ENCODE assay signal across 12 mouse cellular contexts in the genomic region with DNA sequence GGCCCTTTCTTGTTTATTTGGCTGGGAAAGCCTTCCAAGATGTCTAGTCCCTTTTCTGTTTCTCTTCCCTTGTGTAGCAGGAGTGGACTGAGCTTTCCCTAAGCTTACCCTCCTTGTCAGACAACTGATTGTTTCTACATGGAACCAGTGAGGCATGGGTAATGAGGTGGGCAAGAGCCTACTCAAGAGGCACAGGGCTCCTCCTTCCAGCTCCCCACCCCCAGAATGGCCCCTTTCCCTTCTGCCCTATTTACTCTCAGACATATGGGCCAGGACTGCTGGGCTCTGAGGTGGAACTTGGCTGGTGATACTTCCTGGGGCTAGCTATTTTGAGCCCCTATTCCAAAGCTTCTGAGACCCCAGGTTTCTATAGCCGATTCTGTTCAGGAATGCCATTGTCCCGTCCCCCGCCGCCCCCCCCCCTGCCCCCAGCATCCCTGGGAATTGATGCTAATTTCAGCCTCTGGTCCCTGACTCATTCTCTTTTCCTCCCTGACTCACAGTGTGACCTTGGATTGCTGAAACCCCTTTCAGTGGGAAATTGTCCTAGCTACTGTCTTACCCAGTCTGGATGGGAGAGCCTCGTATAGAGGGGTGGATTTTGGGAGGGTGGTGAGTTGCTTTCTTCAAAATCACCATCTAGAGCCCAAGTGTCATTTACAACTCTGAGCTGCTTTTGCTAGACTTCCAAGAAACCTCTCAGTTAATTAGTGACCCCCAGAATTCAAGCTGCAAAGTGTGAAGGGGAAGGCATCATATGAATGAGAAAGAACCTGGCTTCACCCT. TPM values are rescaled to one million over a fixed set of nuclear protein-coding genes. Genes with fewer than 3 reads are reported as not detected.
DNase-seq lines count a peak whose midpoint lies in the region; ATAC-seq and TF ChIP-seq lines count a peak whose summit lies in the region.
"Had no signal": no experiment of that assay in that cellular context is flagged by ENCODE, and none has a peak within 500 bp of the region (broad histone marks: within the 10 kb centered on the region; RNA-seq: fewer than 3 reads in every experiment).

No protein-coding gene starts in this region.

- peak; percentile 86 to 88 for DNase-seq in cerebellum, postnatal 14 days
- DNase-seq in cerebellum, adult 11 months: no peak
- DNase-seq in Patski (ENCODE audit: low read depth, low spot score): no peak
- no peak for DNase-seq in urinary bladder, adult 18-20 months (ENCODE audit: low spot score in 2 of 2)
- DNase-seq in B cell, adult 2 months: no peak
- DNase-seq in left cerebral cortex, adult 8-10 months (ENCODE audit: low spot score in 2 of 2): no peak
- DNase-seq: gastrocnemius, postnatal 14 days; kidney, postnatal 36 days; thymus, adult 2 months had no signal

- H3K27me3 ChIP-seq in Patski: no peaks in the 10 kb centered on the region
- H3K27me3 ChIP-seq in forebrain, embryonic 12.5 days: no peaks in the 10 kb centered on the region
- H3K27me3 ChIP-seq in midbrain, embryonic 15.5 days (replicated peaks): no peaks in the 10 kb centered on the region

- no peak overlapping the region for H3K4me3 ChIP-seq in forebrain, embryonic 12.5 days (replicated peaks)
- H3K4me3 ChIP-seq in midbrain, embryonic 15.5 days: no peak overlapping the region

- peak overlapping the region; percentile 29 for H3K4me2 ChIP-seq in forebrain, embryonic 12.5 days
- peak overlapping the region; percentile 30 for H3K4me2 ChIP-seq in midbrain, embryonic 15.5 days

- POLR2A ChIA-PET in Patski (lab: Charles Lee): interaction anchor here (0.6 to 1.7 kb wide), 3 partner anchors 8 to 116 kb away, joined by 3 to 7 read pairs (median 4); no protein-coding TSS in a partner anchor

- CTCF ChIA-PET in Patski (lab: Charles Lee): interaction anchor here (1.0 to 2.0 kb wide), 4 partner anchors 12 to 33 kb away, joined by 3 to 10 read pairs (median 6); no protein-coding TSS in a partner anchor

- H3K27ac ChIP-seq in forebrain, embryonic 12.5 days: peak overlapping the region; percentile 96
- H3K27ac ChIP-seq in midbrain, embryonic 15.5 days: peak overlapping the region; percentile 85
- H3K27ac ChIP-seq: liver, embryonic 14.5 days had no signal

- peaks cover 14% of the 10 kb centered on the region for H3K36me3 ChIP-seq in forebrain, embryonic 12.5 days (replicated peaks)
- no peaks in the 10 kb centered on the region; the same call in 1 of the 2 replicates for H3K36me3 ChIP-seq in midbrain, embryonic 15.5 days (replicated peaks)

- in situ Hi-C loops in Patski (cut with MboI; ENCODE audit: low pct_unique_long_range_greater_than_20kb): no loop called here

- no peak for TF ChIP-seq CTCF in Patski (IDR thresholded peaks at IDR 0.05)

- H3K9ac ChIP-seq in forebrain, embryonic 12.5 days: no peak overlapping the region
- H3K9ac ChIP-seq in midbrain, embryonic 15.5 days: no peak overlapping the region
- H3K9ac ChIP-seq: liver, embryonic 14.5 days had no signal

- WGBS in forebrain, embryonic 12.5 days: 2% methylated on average over 5 of the region's 5 CpGs
- WGBS in midbrain, embryonic 15.5 days: 0% methylated on average over 5 of the region's 5 CpGs

- H3K4me1 ChIP-seq in forebrain, embryonic 12.5 days: peaks cover 76% of the 10 kb centered on the region
- peaks cover 73% of the 10 kb centered on the region for H3K4me1 ChIP-seq in midbrain, embryonic 15.5 days

- ATAC-seq in Patski: peak; percentile 61
- ATAC-seq in forebrain, embryonic 12.5 days (ENCODE audit: low FRiP score): peak; percentile 87
- peak; percentile 45 for ATAC-seq in midbrain, embryonic 15.5 days (replicated peaks)

- no peaks in the 10 kb centered on the region for H3K9me3 ChIP-seq in forebrain, embryonic 12.5 days
- no peaks in the 10 kb centered on the region for H3K9me3 ChIP-seq in midbrain, embryonic 15.5 days

RNA-seq across cellular contexts. Expression of gene Pde1b, which starts 16.0 kb away (rescaled TPM):
- 1.4 TPM for polyA plus RNA-seq in Patski (2021)
- polyA plus RNA-seq in forebrain, embryonic 12.5 days (2016; fragmentation: Nextera tagmentation; extraction: Ambion mirVana): 42.7 and 45.8 TPM in 2 replicates
- polyA plus RNA-seq in midbrain, embryonic 15.5 days (2015; fragmentation: Nextera tagmentation; extraction: Ambion mirVana): 87.2 and 87.4 TPM in 2 replicates
- 100 to 1,000 TPM; 284 to 347 (median 325) TPM for total RNA-seq in left cerebral cortex, adult 8-10 months (2022)

RNA-seq across cellular contexts. Expression of gene Ppp1r1a, which starts 19.0 kb away (rescaled TPM):
- 9.4 TPM for polyA plus RNA-seq in Patski (2021)
- 55.9 and 57.7 TPM in 2 replicates for polyA plus RNA-seq in forebrain, embryonic 12.5 days (2016; fragmentation: Nextera tagmentation; extraction: Ambion mirVana)
- polyA plus RNA-seq in midbrain, embryonic 15.5 days (2015; fragmentation: Nextera tagmentation; extraction: Ambion mirVana): 135 and 139 TPM in 2 replicates
- total RNA-seq in left cerebral cortex, adult 8-10 months (2022): 100 to 1,000 TPM; 127 to 151 (median 142) TPM

RNA-seq across cellular contexts. Expression of gene Glycam1, which starts 46.1 kb away (rescaled TPM):
- not detected for polyA plus RNA-seq in Patski (2021)
- polyA plus RNA-seq in forebrain, embryonic 12.5 days (2016; fragmentation: Nextera tagmentation; extraction: Ambion mirVana): not detected in 2 replicates
- polyA plus RNA-seq in midbrain, embryonic 15.5 days (2015; fragmentation: Nextera tagmentation; extraction: Ambion mirVana): not detected in 2 replicates
- not detected for total RNA-seq in left cerebral cortex, adult 8-10 months (2022)
- total RNA-seq: gastrocnemius, postnatal 14 days had no signal
- polyA plus RNA-seq: liver, embryonic 14.5 days; thymus, adult 2 months had no signal

Comparison
In these comparisons a context has a peak if more than half of its experiments do, and no peak if none do; other contexts are left out.
1. DNase-seq: peak in cerebellum, postnatal 14 days (2 of 2); none in cerebellum, adult 11 months (single experiment), Patski (single experiment), urinary bladder, adult 18-20 months (0 of 2), B cell, adult 2 months (0 of 2) and left cerebral cortex, adult 8-10 months (0 of 2).
2. RNA of gene Pde1b, which starts 16.0 kb away (polyA plus RNA-seq): 87.2 to 87.4 TPM in midbrain, embryonic 15.5 days and 42.7 to 45.8 TPM in forebrain, embryonic 12.5 days; 1.4 TPM in Patski (single experiment); every median in the first group is over 10 times any median in the second.
3. Peak in every context shown above with its lines, with median percentiles within 50 percentile points of each other: ATAC-seq.